Mouse (Mus musculus) hindbrain, embryonic 16.5 days (tissue): Measurements from ENCODE around the gene Limd1. TPM values are rescaled to one million over a fixed set of nuclear protein-coding genes. Genes with fewer than 3 reads are reported as not detected.

Source experiments
- ATAC-seq: fragments of 200-750 bp; cut with Nextera tagmentation; 2 replicates; pipeline ENCODE4 v1.8.0; 2017; ENCODE audit warnings: moderate TSS enrichment, moderate library complexity
- H3K27ac ChIP-seq: fragments of 300-500 bp; sonication (generic); 2 replicates; pipeline ENCODE4 v1.5.1; 2014; ENCODE audit warnings: low read depth, mild to moderate bottlenecking, control low read depth, low read length, moderate library complexity
- H3K27me3 ChIP-seq: fragments of 300-500 bp; sonication (generic); replicated peaks from 2 replicates; pipeline ENCODE4 v1.6.1; 2014; ENCODE audit warnings: low read length; ENCODE audit not compliant: control insufficient read depth, insufficient read depth
- H3K36me3 ChIP-seq: fragments of 300-500 bp; sonication (generic); 2 replicates; pipeline ENCODE4 v1.6.1; 2014; ENCODE audit warnings: mild to moderate bottlenecking, low read length, moderate library complexity, mixed read lengths; ENCODE audit not compliant: control insufficient read depth, insufficient read depth
- H3K4me1 ChIP-seq: fragments of 300-500 bp; sonication (generic); 2 replicates; pipeline ENCODE4 v1.6.1; 2014; ENCODE audit warnings: low read depth, low read length; ENCODE audit not compliant: control insufficient read depth, insufficient read depth
- H3K4me2 ChIP-seq: fragments of 300-500 bp; sonication (generic); 2 replicates; pipeline ENCODE4 v1.6.1; 2014; ENCODE audit warnings: mild to moderate bottlenecking, low read length, control low read depth, moderate library complexity
- H3K4me3 ChIP-seq: fragments of 300-500 bp; sonication (generic); 2 replicates; pipeline ENCODE4 v1.5.1; 2014; ENCODE audit warnings: mild to moderate bottlenecking, low read length, control low read depth, moderate library complexity
- H3K9ac ChIP-seq: fragments of 300-500 bp; sonication (generic); 2 replicates; pipeline ENCODE4 v1.6.1; 2014; ENCODE audit warnings: low read depth, mild to moderate bottlenecking, control low read depth, low read length, moderate library complexity
- H3K9me3 ChIP-seq: fragments of 300-500 bp; sonication (generic); 2 replicates; pipeline ENCODE4 v1.6.1; 2014; ENCODE audit warnings: mild to moderate bottlenecking, low read length, moderate library complexity; ENCODE audit not compliant: control insufficient read depth
- WGBS: fragments of 180-500 bp; shearing (Covaris S2); extraction: QIAGEN DNeasy Blood & Tissue Kit; methylation state at CpG from one replicate; pipeline ENCODE4 v1.1.7; 2014; 5-methylcytosine and 5-hydroxymethylcytosine counted together
- polyA plus RNA-seq: library from polyadenylated mRNA; unstranded; fragments of >200 nt; fragmentation: Nextera tagmentation; extraction: Ambion mirVana; gene quantifications from 2 replicates; pipeline ENCODE4 v1.2.1, GENCODE M21; 2015

The Limd1 gene
- polyA plus RNA-seq, 1 experiment from 2014 or later, result 12.2 TPM

DNA sequence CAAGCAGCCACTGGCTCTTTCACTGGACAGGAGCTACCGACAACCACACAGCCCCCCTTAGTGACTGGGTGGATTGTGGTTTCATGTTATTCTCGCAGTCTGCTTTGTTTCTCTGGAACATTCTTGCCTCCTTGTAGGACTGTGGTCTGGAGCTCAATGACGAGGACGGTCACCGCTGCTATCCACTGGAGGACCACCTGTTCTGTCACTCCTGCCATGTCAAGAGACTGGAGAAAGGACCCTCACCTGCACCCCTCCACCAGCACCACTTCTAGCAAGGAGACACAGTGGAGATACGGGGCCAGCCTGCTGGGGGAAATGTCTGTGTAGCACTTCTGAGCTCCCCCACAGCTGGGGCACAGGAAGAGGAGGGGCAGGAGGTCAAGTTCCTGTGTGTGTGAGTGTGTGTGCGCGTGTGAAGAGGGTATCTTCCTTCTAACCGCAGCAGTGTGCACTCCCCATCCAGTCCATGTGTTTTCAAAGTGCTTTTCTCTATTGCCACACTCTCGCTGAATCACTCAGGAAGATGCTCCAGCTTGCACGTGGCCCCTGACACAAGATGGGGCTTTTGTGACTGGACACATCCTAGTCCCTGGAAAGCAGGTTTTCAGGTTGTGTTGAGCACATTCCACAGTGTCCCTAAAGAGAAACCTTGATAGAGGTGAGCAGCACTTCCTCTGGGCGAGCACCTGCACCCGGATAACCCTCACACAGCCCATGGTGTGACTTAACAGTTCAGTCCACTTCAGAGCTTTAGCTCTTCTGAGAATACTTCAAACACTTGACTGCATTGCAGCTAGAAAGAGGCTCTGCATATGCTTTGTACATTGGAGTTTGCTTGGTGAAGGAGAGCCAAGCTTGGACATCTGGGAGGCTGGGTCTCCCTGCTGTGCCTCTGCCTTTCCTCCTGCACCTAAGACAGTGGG lies 40.7 kb downstream of the Limd1 start:
- WGBS, result 91% methylated on average over 13 of the region's 13 CpGs

DNA sequence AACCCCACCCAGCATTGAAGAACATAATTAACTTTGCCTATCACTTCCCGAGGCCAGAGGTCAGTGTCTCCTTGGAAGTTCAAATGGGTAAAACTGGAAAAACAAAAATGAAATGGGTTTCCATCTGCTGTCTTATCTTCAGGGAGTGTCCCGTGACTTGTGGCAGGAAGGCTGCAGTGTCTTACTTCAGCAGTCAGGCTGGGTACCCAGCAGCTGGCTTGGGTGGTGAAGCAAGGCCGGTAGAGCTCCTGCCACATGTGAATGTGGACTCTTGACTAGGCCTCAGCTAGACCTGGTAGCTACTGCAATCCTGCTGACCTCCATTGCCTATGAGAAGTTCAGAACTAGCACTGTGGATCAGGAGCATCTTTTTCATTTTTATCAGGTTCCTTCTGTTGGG lies 42.2 kb downstream of the Limd1 start:
- Histone ChIP-seq H3K9me3 (no peaks in the 10 kb centered on the region), H3K27me3 (no peaks in the 10 kb centered on the region), H3K27ac (no peak overlapping the region), H3K4me2 (no peak overlapping the region), H3K36me3 (no peaks in the 10 kb centered on the region), H3K9ac (no peak overlapping the region), H3K4me3 (no peak overlapping the region), H3K4me1 (peaks cover 2% of the 10 kb centered on the region)
- 86% methylated on average over 3 of the region's 3 CpGs for WGBS
- no peak for ATAC-seq

More for the DNA sequence above, 40.7 kb downstream of the Limd1 start:
- H3K4me3 ChIP-seq, result no peak overlapping the region
- ATAC-seq, result no peak
- H3K4me2 ChIP-seq, result no peak overlapping the region
- no peaks in the 10 kb centered on the region for H3K36me3 ChIP-seq
- no peak overlapping the region for H3K27ac ChIP-seq
- no peaks in the 10 kb centered on the region for H3K9me3 ChIP-seq
- no peaks in the 10 kb centered on the region for H3K4me1 ChIP-seq
- H3K9ac ChIP-seq, result no peak overlapping the region
- no peaks in the 10 kb centered on the region for H3K27me3 ChIP-seq

DNA sequence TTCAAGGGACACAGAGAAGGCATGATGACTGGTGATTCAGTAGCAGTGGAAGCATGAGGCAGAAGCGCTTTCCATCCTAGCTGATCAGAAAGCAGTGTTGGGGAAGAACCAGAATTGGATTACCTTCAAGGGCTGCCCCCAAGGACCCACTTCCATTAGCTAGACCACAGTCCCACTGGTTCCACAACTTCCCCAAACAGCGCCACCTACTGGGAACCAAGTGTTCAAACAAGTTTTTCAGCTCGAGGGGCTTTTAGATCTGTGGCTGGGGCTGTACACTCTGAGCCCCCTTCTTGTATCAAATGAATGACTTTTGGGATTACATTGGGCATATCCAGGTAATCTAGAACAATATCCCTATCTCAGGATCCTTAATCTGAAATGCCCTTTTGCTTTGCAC lies 45.2 kb downstream of the Limd1 start:
- Histone ChIP-seq H3K4me3 (no peak overlapping the region), H3K36me3 (no peaks in the 10 kb centered on the region), H3K4me2 (no peak overlapping the region), H3K4me1 (peaks cover 9% of the 10 kb centered on the region), H3K9ac (no peak overlapping the region), H3K27ac (no peak overlapping the region), H3K27me3 (no peaks in the 10 kb centered on the region), H3K9me3 (no peaks in the 10 kb centered on the region)
- no peak for ATAC-seq
- WGBS, result 33% methylated on average over 3 of the region's 3 CpGs

DNA sequence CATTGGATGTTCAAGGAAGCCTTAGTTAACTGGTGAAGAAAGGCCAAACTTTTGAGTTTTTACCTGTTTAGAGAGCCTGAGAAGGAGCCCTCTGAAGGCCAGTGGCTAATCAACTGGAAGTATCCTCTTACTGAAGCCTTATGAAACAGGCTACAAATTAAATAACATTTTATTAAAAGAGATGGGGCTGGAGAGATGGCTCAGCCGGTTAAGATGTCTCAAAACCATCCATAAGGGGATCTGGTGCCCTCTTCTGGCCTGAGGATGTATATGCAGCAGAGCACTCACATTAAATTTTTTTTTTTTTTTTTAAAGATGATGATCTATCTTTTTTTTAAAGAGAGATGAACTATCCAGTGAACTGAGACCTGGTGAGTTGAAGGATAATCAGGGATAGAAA lies 46.6 kb downstream of the Limd1 start:
- H3K27ac ChIP-seq, result no peak overlapping the region
- no peak overlapping the region for H3K4me2 ChIP-seq
- no peak for ATAC-seq
- no peak overlapping the region for H3K4me3 ChIP-seq
- H3K4me1 ChIP-seq, result peaks cover 9% of the 10 kb centered on the region
- no peaks in the 10 kb centered on the region for H3K9me3 ChIP-seq
- no peaks in the 10 kb centered on the region for H3K27me3 ChIP-seq
- no peak overlapping the region for H3K9ac ChIP-seq
- H3K36me3 ChIP-seq, result no peaks in the 10 kb centered on the region
- WGBS, result 3% methylated on average over 1 of the region's 1 CpGs

DNA sequence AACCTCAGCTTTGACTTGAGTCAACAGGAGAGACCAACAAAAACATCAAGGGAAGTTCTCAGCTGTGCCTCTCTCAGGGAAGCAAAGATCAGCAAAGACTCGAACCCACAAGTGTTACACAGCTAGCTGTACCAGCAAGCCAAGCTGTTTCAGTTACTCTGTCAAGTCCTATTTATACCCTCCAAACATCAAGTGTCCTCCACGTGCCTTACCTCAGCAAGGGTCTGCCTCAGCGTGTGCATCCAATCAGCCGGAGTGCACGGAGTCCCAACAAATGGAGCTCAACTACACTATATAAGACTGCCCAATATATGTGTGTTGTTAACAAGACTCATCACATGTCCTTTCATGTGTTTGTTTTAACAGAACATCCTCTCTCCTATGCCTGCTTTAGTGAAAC lies 48.0 kb downstream of the Limd1 start:
- no peaks in the 10 kb centered on the region for H3K9me3 ChIP-seq
- no peaks in the 10 kb centered on the region for H3K36me3 ChIP-seq
- no peak overlapping the region for H3K9ac ChIP-seq
- no peak overlapping the region for H3K4me2 ChIP-seq
- H3K27ac ChIP-seq, result no peak overlapping the region
- WGBS, result 81% methylated on average over 5 of the region's 5 CpGs
- no peaks in the 10 kb centered on the region for H3K27me3 ChIP-seq
- H3K4me3 ChIP-seq, result no peak overlapping the region
- H3K4me1 ChIP-seq, result peaks cover 18% of the 10 kb centered on the region
- no peak for ATAC-seq

DNA sequence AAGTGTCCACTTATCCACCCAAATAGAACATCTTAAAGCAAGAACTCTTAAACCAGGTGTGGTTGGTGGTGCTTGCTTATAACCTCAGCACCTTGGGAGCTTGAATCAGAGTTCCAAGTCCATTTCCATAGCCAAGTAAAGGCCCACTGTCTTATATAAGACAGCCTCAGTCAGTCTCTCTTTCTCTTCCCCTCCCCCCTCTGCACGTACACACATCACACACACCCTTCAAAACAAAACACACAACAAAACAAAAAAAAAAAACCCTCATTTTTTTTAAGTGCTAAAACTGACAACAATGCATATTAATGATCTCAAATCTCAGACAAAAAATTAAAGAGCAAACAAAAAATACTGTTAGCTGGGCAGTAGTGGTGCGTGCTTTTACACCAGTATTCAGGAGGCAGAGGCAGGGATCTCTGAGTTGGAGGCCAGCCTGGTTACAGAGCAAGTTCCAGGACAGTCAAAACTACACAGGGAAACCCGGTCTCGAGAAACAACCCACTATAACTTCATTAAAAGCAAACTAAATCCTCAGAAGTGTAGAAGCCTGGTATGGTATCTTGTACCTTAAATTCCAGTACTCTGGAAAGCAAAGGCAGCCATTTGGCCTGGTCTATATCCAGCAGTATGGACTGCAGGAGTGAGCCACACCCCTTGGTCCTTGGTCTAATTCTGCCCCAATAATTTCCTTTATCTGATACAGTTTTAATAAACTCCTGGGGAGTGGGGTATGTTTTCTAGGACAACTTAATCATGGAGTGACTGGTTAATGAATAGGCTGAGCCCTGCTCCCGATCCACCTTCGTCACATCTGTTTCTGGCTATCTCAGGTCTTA lies 49.8 kb downstream of the Limd1 start:
- WGBS, result 25% methylated on average over 6 of the region's 6 CpGs
- H3K4me1 ChIP-seq, result peaks cover 24% of the 10 kb centered on the region
- H3K36me3 ChIP-seq, result no peaks in the 10 kb centered on the region
- peak overlapping the region; percentile 91 for H3K27ac ChIP-seq
- H3K9me3 ChIP-seq, result no peaks in the 10 kb centered on the region
- H3K4me3 ChIP-seq, result peak overlapping the region; percentile 97
- no peak for ATAC-seq
- H3K9ac ChIP-seq, result peak overlapping the region; percentile 64
- no peaks in the 10 kb centered on the region for H3K27me3 ChIP-seq
- H3K4me2 ChIP-seq, result peak overlapping the region; percentile 66

DNA sequence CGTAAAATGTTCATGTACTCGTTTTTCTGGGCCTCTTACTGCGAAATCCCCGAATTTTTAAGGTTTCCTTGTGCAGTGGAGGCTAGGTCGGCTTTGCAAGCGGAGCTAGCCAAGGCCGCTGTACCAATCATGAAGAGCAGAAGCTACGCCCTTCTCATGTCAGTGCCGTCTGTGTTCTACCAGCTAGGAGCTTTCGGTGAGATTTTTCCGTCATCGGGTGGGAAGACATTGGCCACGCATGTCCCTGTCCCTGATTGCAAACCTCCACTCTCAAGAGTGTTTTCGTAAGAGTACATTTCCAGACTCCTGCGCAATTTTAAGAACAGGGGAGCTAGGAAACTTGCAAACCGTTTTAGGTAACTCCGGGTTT lies 50.4 kb downstream of the Limd1 start:
- ATAC-seq, result peak; percentile 24
- Histone ChIP-seq H3K4me3 (peak overlapping the region; percentile 97), H3K36me3 (no peaks in the 10 kb centered on the region), H3K9me3 (no peaks in the 10 kb centered on the region), H3K27me3 (no peaks in the 10 kb centered on the region), H3K9ac (peak overlapping the region; percentile 64), H3K4me2 (peak overlapping the region; percentile 66), H3K4me1 (peaks cover 24% of the 10 kb centered on the region), H3K27ac (peak overlapping the region; percentile 91)
- WGBS, result under 1% methylated on average over 17 of the region's 17 CpGs

DNA sequence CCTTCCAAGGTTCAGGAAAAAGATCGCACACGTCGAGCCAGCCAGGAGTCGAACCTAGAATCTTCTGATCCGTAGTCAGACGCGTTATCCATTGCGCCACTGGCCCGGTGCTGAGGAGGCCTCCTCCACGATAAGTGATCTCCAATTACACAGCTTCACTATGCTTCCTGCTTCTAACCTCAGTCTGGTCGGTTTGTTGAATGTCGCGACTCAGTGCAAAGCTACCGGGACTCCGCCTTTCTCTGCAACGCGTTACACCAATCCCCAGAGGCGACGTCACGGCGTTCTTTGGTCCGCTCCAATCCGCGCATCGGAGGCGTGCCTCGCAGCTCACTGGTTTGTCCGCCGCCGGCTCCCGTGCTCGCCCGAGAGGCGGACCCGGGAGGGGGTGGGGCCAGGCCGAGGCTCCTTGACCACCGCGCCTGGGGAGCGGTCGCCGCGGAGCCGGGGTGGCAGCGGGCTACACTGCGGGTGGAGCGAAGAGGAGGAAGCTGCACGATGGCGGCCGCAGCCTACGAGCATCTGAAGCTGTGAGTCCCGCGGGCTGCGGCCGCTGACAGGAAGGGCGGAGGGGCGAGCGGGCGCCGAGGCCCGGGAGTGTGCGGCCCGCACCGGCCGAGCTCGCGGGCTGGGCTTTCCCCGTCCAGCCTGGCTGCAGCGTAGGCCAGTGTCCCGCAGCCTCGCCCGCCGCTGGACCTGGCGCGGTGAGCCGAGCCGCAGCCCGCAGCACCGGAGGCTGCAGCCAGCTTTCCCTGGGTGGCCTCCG lies 51.1 kb downstream of the Limd1 start, which contains the start of gene Sacm1l:
Gene Sacm1l (plus strand): TSS at position 368 of the 766 bp plus-strand sequence.
- ATAC-seq, result peak; percentile 99
- peak within 1 kb of the TSS; percentile 79 for H3K4me2 ChIP-seq

More for the DNA sequence above, 51.1 kb downstream of the Limd1 start, which contains the start of gene Sacm1l:
- Histone ChIP-seq H3K27ac (peak within 1 kb of the TSS; percentile 91), H3K36me3 (no peaks in the 10 kb centered on the region), H3K4me1 (peaks cover 24% of the 10 kb centered on the region), H3K4me3 (peak within 1 kb of the TSS; percentile 97), H3K9me3 (no peaks in the 10 kb centered on the region), H3K27me3 (no peaks in the 10 kb centered on the region), H3K9ac (peak within 1 kb of the TSS; percentile 98)
- WGBS, result under 1% methylated on average over 67 of the region's 79 CpGs
